Mouse (Mus musculus) hindbrain, postnatal 0 days (tissue): Measurements from ENCODE around the gene Enc1. TPM values are rescaled to one million over a fixed set of nuclear protein-coding genes. Genes with fewer than 3 reads are reported as not detected.

Source experiments
- ATAC-seq: fragments of 200-750 bp; cut with Nextera tagmentation; 2 replicates; pipeline ENCODE4 v1.8.0; 2017; ENCODE audit warnings: mild to moderate bottlenecking, moderate TSS enrichment, moderate library complexity
- DNase-seq: peaks from one replicate; pipeline ENCODE4 v3.0.0-alpha.2; 2015; ENCODE audit warnings: low spot score
- H3K27ac ChIP-seq: fragments of 300-500 bp; sonication (generic); 2 replicates; pipeline ENCODE4 v1.5.1; 2014; ENCODE audit warnings: mild to moderate bottlenecking
- H3K27me3 ChIP-seq: fragments of 300-500 bp; sonication (generic); 2 replicates; pipeline ENCODE4 v1.6.1; 2014; ENCODE audit warnings: low read length, mixed read lengths; ENCODE audit not compliant: insufficient read depth
- H3K36me3 ChIP-seq: fragments of 300-500 bp; sonication (generic); 2 replicates; pipeline ENCODE4 v1.6.1; 2014; ENCODE audit warnings: low read length, mixed read lengths; ENCODE audit not compliant: insufficient read depth
- H3K4me1 ChIP-seq: fragments of 300-500 bp; sonication (generic); 2 replicates; pipeline ENCODE4 v1.6.1; 2014; ENCODE audit warnings: antibody characterized with exemption, low read length, mixed read lengths; ENCODE audit not compliant: insufficient read depth
- H3K4me2 ChIP-seq: fragments of 300-500 bp; sonication (generic); 2 replicates; pipeline ENCODE4 v1.6.1; 2014; ENCODE audit warnings: low read depth, mild to moderate bottlenecking, low read length, moderate library complexity, mixed read lengths
- H3K4me3 ChIP-seq: fragments of 300-500 bp; sonication (generic); 2 replicates; pipeline ENCODE4 v1.5.1; 2014; ENCODE audit warnings: low read length
- H3K9ac ChIP-seq: fragments of 300-500 bp; sonication (generic); replicated peaks from 2 replicates; pipeline ENCODE4 v1.6.1; 2014; ENCODE audit warnings: mild to moderate bottlenecking, low read length, moderate library complexity, mixed read lengths
- H3K9me3 ChIP-seq: fragments of 300-500 bp; sonication (generic); 2 replicates; pipeline ENCODE4 v1.6.1; 2016; ENCODE audit warnings: low read length, mixed read lengths
- CTCF ChIP-seq: IDR thresholded peaks from 2 replicates; pipeline ENCODE4 v1.5.1; 2016; ENCODE audit warnings: antibody characterized with exemption, control low read depth, low read depth
- WGBS: fragments of 180-500 bp; shearing (Covaris S2); extraction: QIAGEN DNeasy Blood & Tissue Kit; methylation state at CpG from one replicate; pipeline ENCODE4 v1.1.7; 2014; 5-methylcytosine and 5-hydroxymethylcytosine counted together
- polyA plus RNA-seq: library from polyadenylated mRNA; unstranded; fragments of >200 nt; fragmentation: Nextera tagmentation; extraction: Ambion mirVana; gene quantifications from 2 replicates; pipeline ENCODE4 v1.2.1, GENCODE M21; 2015
- total RNA-seq: library from RNA; depleted of rRNA; stranded (reverse); fragments of >200 nt; gene quantifications from 2 replicates; pipeline ENCODE4 v1.2.3, GENCODE M21; 2014

Gene Enc1
- total and polyA plus RNA-seq, 2 experiments from 2014 or later = 33.3 to 179 TPM

- Histone ChIP-seq H3K4me2 (no peak overlapping the region), H3K4me1 (no peaks in the 10 kb centered on the region), H3K9ac (no peak overlapping the region), H3K36me3 (no peaks in the 10 kb centered on the region), H3K27ac (no peak overlapping the region), H3K4me3 (no peak overlapping the region), H3K9me3 (no peaks in the 10 kb centered on the region), H3K27me3 (no peaks in the 10 kb centered on the region)
- 81% methylated on average over 17 of the region's 17 CpGs for WGBS
- ATAC-seq (no peak), DNase-seq (no peak)
- TF ChIP-seq CTCF = no peak
These were observed 15.8 kb upstream of the Enc1 start for GRCm38 (mm10) chr13:97225130-97225529.

GRCm38 (mm10) chr13:97227795-97228194, 13.1 kb upstream of the Enc1 start:
- ATAC-seq (no peak), DNase-seq (no peak)
- no peak for TF ChIP-seq CTCF
- no peaks in the 10 kb centered on the region for H3K9me3 ChIP-seq
- H3K4me1 ChIP-seq = no peaks in the 10 kb centered on the region
- no peaks in the 10 kb centered on the region for H3K27me3 ChIP-seq
- H3K9ac ChIP-seq = no peak overlapping the region
- no peaks in the 10 kb centered on the region for H3K36me3 ChIP-seq
- WGBS = 95% methylated on average over 3 of the region's 3 CpGs
- H3K27ac ChIP-seq = no peak overlapping the region
- H3K4me2 ChIP-seq = no peak overlapping the region
- no peak overlapping the region for H3K4me3 ChIP-seq

- 70% methylated on average over 3 of the region's 3 CpGs for WGBS
- no peak for TF ChIP-seq CTCF
- DNase-seq (no peak), ATAC-seq (no peak)
- Histone ChIP-seq H3K4me3 (no peak overlapping the region), H3K27me3 (no peaks in the 10 kb centered on the region), H3K4me1 (no peaks in the 10 kb centered on the region; the same call in 1 of the 2 replicates), H3K4me2 (no peak overlapping the region), H3K9me3 (no peaks in the 10 kb centered on the region), H3K9ac (no peak overlapping the region), H3K36me3 (no peaks in the 10 kb centered on the region), H3K27ac (no peak overlapping the region)
These were observed 10.8 kb upstream of the Enc1 start for GRCm38 (mm10) chr13:97230101-97230500.

- no peak for DNase-seq
- no peak overlapping the region for H3K4me3 ChIP-seq
- no peak overlapping the region for H3K4me2 ChIP-seq
- no peaks in the 10 kb centered on the region for H3K9me3 ChIP-seq
- no peak for ATAC-seq
- no peak overlapping the region for H3K27ac ChIP-seq
- 84% methylated on average over 2 of the region's 2 CpGs for WGBS
- TF ChIP-seq CTCF = peak; percentile 11; the same call in 1 of the 2 replicates
- H3K36me3 ChIP-seq = no peaks in the 10 kb centered on the region
- H3K9ac ChIP-seq = no peak overlapping the region
- no peaks in the 10 kb centered on the region for H3K27me3 ChIP-seq
- no peaks in the 10 kb centered on the region; the same call in 1 of the 2 replicates for H3K4me1 ChIP-seq
These were observed 7.8 kb upstream of the Enc1 start for GRCm38 (mm10) chr13:97233092-97233491.

- Histone ChIP-seq H3K27ac (no peak overlapping the region), H3K4me3 (peak overlapping the region; percentile 34), H3K27me3 (no peaks in the 10 kb centered on the region), H3K9ac (0 out of 2 replicates have a peak overlapping the region, but pooled peaks have one; percentile 28), H3K36me3 (no peaks in the 10 kb centered on the region), H3K4me2 (peak overlapping the region; percentile 62), H3K9me3 (no peaks in the 10 kb centered on the region), H3K4me1 (no peaks in the 10 kb centered on the region; the same call in 1 of the 2 replicates)
- ATAC-seq = peak; percentile 66
- WGBS = 18% methylated on average over 17 of the region's 17 CpGs
- peak; percentile 86 for TF ChIP-seq CTCF
- peak; percentile 95 for DNase-seq
These were observed 6.0 kb upstream of the Enc1 start for GRCm38 (mm10) chr13:97234785-97235417.

GRCm38 (mm10) chr13:97235911-97236310, 5.0 kb upstream of the Enc1 start:
- Histone ChIP-seq H3K4me2 (no peak overlapping the region), H3K27ac (no peak overlapping the region), H3K9me3 (no peaks in the 10 kb centered on the region), H3K9ac (no peak overlapping the region), H3K4me3 (no peak overlapping the region), H3K4me1 (no peaks in the 10 kb centered on the region; the same call in 1 of the 2 replicates), H3K27me3 (no peaks in the 10 kb centered on the region), H3K36me3 (no peaks in the 10 kb centered on the region)
- TF ChIP-seq CTCF = no peak
- DNase-seq (no peak), ATAC-seq (no peak)
- 41% methylated on average over 6 of the region's 6 CpGs for WGBS

- Histone ChIP-seq H3K4me1 (no peaks in the 10 kb centered on the region; the same call in 1 of the 2 replicates), H3K27me3 (no peaks in the 10 kb centered on the region), H3K27ac (no peak overlapping the region), H3K4me3 (no peak overlapping the region), H3K9me3 (no peaks in the 10 kb centered on the region), H3K36me3 (no peaks in the 10 kb centered on the region), H3K9ac (no peak overlapping the region), H3K4me2 (no peak overlapping the region)
- ATAC-seq = no peak
- WGBS = 26% methylated on average over 3 of the region's 3 CpGs
- no peak for TF ChIP-seq CTCF
- no peak for DNase-seq
These were observed 3.2 kb upstream of the Enc1 start for GRCm38 (mm10) chr13:97237700-97238099.
